Mouse (Mus musculus) heart, embryonic 16.5 days (tissue): ENCODE measurements around the gene Magea8. TPM values are rescaled to one million over a fixed set of nuclear protein-coding genes. Genes with fewer than 3 reads are reported as not detected.
"Not testable (repeated sequence)": the region's sequence is repeated elsewhere in the genome, so short reads cannot be mapped to it uniquely, and the experiment has no call there.

ENCODE experiments used
- ATAC-seq: fragments of 200-750 bp; cut with Nextera tagmentation; replicated peaks from 2 replicates; pipeline ENCODE4 v1.8.0; 2017; ENCODE audit warnings: moderate number of reproducible peaks; ENCODE audit not compliant: insufficient read depth, low FRiP score; ENCODE audit errors: extremely low read depth
- H3K27ac ChIP-seq: fragments of 300-500 bp; sonication (generic); 2 replicates; pipeline ENCODE4 v1.5.1; 2014; ENCODE audit warnings: mild to moderate bottlenecking, low read length, control low read depth, moderate library complexity
- H3K27me3 ChIP-seq: fragments of 300-500 bp; sonication (generic); 2 replicates; pipeline ENCODE4 v1.6.1; 2014; ENCODE audit warnings: low read length, mixed read lengths; ENCODE audit not compliant: control insufficient read depth, insufficient read depth
- H3K36me3 ChIP-seq: fragments of 300-500 bp; sonication (generic); 2 replicates; pipeline ENCODE4 v1.6.1; 2014; ENCODE audit not compliant: control insufficient read depth, insufficient read depth
- H3K4me1 ChIP-seq: fragments of 300-500 bp; sonication (generic); 2 replicates; pipeline ENCODE4 v1.6.1; 2014; ENCODE audit warnings: low read length, mixed read lengths; ENCODE audit not compliant: control insufficient read depth, insufficient read depth
- H3K4me2 ChIP-seq: fragments of 300-500 bp; sonication (generic); 2 replicates; pipeline ENCODE4 v1.6.1; 2014; ENCODE audit warnings: low read depth, mild to moderate bottlenecking, control low read depth, low read length
- H3K4me3 ChIP-seq: fragments of 300-500 bp; sonication (generic); 2 replicates; pipeline ENCODE4 v1.5.1; 2014; ENCODE audit warnings: mild to moderate bottlenecking, control low read depth, low read length
- H3K9ac ChIP-seq: fragments of 300-500 bp; sonication (generic); 2 replicates; pipeline ENCODE4 v1.6.1; 2014; ENCODE audit warnings: low read length, control low read depth
- H3K9me3 ChIP-seq: fragments of 300-500 bp; sonication (generic); replicated peaks from 2 replicates; pipeline ENCODE4 v1.6.1; 2016; ENCODE audit warnings: low read length; ENCODE audit not compliant: control insufficient read depth
- WGBS: fragments of 180-500 bp; shearing (Covaris S2); extraction: QIAGEN DNeasy Blood & Tissue Kit; methylation state at CpG from one replicate; pipeline ENCODE4 v1.1.7; 2014; 5-methylcytosine and 5-hydroxymethylcytosine counted together
- polyA plus RNA-seq: library from polyadenylated mRNA; unstranded; fragments of >200 nt; fragmentation: Nextera tagmentation; extraction: Ambion mirVana; gene quantifications from 2 replicates; pipeline ENCODE4 v1.2.1, GENCODE M21; 2015

Magea8 gene
- not detected in 2 replicates for polyA plus RNA-seq

- 90% methylated on average over 9 of the region's 11 CpGs for WGBS
- not testable (repeated sequence) for ATAC-seq, H3K4me1 ChIP-seq, H3K9ac ChIP-seq, H3K4me2 ChIP-seq, H3K27me3 ChIP-seq, H3K27ac ChIP-seq, H3K36me3 ChIP-seq, H3K4me3 ChIP-seq, H3K9me3 ChIP-seq
Measured at GRCm38 (mm10) chrX:154995750-154996149, at the start of gene Magea8. Gene Magea8 (minus strand): TSS chrX:154995850.

DNA sequence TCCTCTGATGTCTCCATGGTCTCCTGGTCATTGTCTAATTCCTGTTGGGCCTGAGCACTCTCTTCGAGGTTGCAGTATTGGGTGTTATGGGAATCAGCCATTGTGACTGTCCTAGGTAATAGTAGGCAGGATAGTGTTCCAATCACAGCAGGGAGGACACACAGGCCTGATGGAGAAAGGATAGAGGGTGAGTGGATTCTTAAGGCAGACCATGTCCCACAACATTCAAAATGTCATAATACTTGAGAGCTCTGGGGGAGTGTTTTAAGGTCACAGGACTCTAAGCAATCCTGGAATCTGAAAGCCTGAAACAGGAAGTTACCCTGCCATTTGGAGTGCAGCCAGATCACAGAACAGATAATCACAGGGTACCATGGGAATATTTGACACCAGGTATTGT, 46.2 kb downstream of the Magea8 start, which contains the start of gene Magea3:
Gene Magea3, minus strand, starts transcription at position 101 of the 400 bp plus-strand sequence.
- not testable (repeated sequence) for H3K36me3 ChIP-seq, H3K4me3 ChIP-seq, H3K27me3 ChIP-seq, ATAC-seq, H3K4me1 ChIP-seq, H3K9me3 ChIP-seq, H3K27ac ChIP-seq, H3K9ac ChIP-seq, H3K4me2 ChIP-seq
- 64% methylated on average over 1 of the region's 1 CpGs for WGBS

DNA sequence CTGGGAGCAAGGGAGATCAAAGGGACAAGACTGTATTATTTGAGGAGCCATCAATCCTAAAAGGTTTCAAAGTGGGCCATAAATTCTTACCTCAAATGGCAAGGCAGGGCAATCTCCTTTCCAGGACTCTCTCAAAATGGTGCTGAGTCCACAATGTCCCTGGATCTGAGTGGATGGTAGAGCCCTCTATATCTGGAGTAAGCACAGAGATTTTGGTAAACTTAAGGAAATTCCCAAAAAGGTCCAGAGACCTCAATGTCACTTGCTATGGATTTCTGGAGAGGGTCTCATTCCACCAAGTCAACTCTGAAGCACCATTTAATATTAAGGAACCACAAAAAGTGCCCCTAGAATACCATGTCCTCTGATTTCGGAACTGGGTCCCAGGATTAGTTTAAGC, 59.8 kb downstream of the Magea8 start, which contains the start of gene Magea6:
Gene Magea6, minus strand, starts transcription at position 101 of the 400 bp plus-strand sequence.
- H3K27me3 ChIP-seq, H3K27ac ChIP-seq, H3K36me3 ChIP-seq, H3K4me3 ChIP-seq, H3K9ac ChIP-seq, H3K4me2 ChIP-seq, ATAC-seq, H3K4me1 ChIP-seq, H3K9me3 ChIP-seq: not testable (repeated sequence)
- WGBS = 48% methylated on average over 1 of the region's 1 CpGs

Other genes starting within 250 kb of the Magea8 start
- not detected in 2 replicates for gene Cldn34b1, start 105.6 kb downstream of the Magea8 start, polyA plus RNA-seq
- gene Magea6, start 59.9 kb downstream of the Magea8 start, polyA plus RNA-seq = not detected in 2 replicates
- gene Magea3, start 46.3 kb downstream of the Magea8 start, polyA plus RNA-seq = not detected in 2 replicates
- gene Magea5, start 67.3 kb upstream of the Magea8 start, polyA plus RNA-seq = not detected in 2 replicates
- gene Magea1, start 93.9 kb upstream of the Magea8 start, polyA plus RNA-seq = not detected in 2 replicates
- gene Magea2, start 97.8 kb upstream of the Magea8 start, polyA plus RNA-seq = not detected in 2 replicates
- gene Cldn34b2, start 132.6 kb upstream of the Magea8 start, polyA plus RNA-seq = not detected in 2 replicates
- gene Sat1, start 220.6 kb upstream of the Magea8 start, polyA plus RNA-seq = 118 and 124 TPM in 2 replicates